Mouse (Mus musculus): ENCODE measurements at regions not wholly inside any gene's neighbourhood (a gene's known extent, or its start where the extent isn't known, plus 50 kb on each side); places are given as distances from the start of the nearest gene placed in this dataset.
"Not testable (repeated sequence)": the region's sequence is repeated elsewhere in the genome, so short reads cannot be mapped to it uniquely, and the experiment has no call there.

GRCm38 (mm10) chr14:101067082-101067481 is 133.0 kb downstream of the Prr30 start:
- DNase-seq, result no peak

DNA sequence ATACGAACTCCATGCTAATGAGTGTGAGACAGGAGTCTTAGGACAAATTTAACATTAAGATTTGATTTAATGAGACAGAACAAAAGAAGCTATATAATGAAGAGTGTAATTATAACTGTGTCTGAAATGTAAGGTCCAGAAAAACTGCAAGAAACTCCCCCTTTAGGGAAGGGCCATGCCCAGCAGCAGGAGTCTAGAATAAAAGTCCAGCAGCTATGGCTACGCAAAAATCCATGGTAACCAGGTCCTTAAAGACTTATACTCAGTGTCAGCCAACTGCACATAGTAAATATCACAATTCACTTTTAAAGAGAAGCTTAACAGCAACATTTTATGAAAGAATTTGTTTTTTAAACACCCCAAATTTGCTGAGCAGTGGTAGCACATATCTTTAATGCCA is 143.3 kb downstream of the Prr30 start:
- no peak for DNase-seq

DNA sequence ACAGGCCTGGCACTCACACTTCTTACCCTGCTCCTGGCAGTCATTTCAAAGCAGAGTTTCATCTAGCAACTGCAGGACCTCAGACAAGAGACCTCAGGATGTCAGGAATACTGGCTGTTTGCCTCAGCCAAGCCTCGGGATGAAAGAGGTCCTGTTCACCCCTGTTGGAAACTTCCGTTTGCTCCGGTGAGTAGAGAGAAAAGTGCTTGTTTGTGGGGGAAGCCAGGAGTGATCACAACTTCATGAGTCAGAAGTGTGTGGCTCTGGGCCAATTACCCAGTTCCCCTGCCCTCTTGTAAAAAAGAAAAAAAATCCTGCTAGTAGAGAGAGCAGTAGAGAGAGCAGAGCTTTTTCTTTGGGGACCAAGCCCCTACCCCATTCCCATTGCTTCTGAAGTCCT is 144.2 kb downstream of the Prr30 start:
- no peak for DNase-seq

GRCm38 (mm10) chr14:101054786-101055185 is 145.3 kb downstream of the Prr30 start:
- no peak for DNase-seq

GRCm38 (mm10) chr14:101052760-101053159 is 147.4 kb downstream of the Prr30 start:
- no peak for DNase-seq

GRCm38 (mm10) chr14:101050212-101050611 is 149.9 kb downstream of the Prr30 start:
- no peak for DNase-seq

DNA sequence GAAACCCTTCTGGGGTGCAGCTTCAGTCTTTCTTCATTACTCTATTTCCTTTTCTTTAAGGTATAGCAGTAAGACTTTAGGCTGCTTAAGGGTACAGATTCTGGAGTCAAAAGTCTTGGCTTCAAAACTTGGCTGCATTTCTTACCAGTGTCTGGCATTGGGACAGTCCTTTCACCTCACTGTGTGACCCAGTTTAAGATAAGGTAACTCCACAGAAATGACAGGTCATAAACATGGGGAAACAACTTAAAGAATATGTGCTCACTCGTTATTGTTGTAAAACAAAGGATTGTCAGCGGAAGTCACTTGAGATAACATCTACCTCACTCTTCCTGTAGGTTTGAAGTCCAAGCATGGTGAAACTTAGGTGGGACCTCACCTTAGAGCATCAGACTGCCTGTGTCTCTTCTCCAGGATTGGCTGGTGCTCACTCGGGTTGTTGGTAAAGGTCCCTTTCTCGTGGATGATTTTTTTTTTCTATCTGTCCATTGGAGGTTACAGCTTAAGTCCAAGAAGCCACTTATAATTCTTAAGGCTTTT is 150.4 kb downstream of the Prr30 start:
- no peak for DNase-seq

- no peak for DNase-seq
Observed at GRCm38 (mm10) chr14:101043494-101043893, 156.6 kb downstream of the Prr30 start.

DNA sequence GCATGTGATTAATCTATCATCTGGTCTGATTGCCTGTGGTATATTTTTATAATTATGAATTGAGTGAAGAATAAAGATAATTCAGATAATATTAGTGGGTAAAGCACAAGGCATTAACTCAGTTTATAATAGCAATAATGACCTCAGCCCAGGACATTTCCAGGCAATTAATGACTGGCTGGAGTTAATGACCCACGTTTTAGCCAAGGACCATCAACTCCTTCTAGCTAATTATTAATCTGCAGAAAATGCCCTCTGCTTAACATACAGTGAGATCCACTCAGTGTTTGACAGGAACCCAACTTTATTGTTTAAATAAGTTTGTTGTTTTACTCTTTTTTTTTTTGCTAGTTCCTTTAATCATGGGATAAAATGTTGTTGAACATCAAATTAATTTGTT is 199.1 kb downstream of the Prr30 start:
- no peak for DNase-seq

GRCm38 (mm10) chr14:100980754-100981153 is 219.4 kb downstream of the Prr30 start:
- no peak for DNase-seq

DNA sequence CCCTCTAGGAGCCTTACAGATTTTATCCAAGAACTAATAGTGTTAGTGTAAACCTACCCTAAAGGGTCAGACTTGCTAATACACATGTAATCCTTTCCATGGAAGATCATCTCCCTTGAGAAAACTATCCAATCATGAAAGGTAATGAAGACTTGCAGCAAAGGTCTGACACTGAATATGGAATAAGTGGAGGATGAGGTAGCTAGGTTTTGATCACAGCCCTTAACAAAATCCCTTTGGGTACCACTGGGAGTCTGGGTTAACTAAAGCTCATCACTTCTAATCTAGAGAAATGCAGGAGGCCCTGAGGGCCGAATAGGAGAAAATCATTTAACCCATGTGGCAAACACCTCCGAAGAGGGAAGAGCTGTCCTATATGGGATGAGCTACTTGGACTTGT is 221.6 kb downstream of the Prr30 start:
- DNase-seq, result no peak

DNA sequence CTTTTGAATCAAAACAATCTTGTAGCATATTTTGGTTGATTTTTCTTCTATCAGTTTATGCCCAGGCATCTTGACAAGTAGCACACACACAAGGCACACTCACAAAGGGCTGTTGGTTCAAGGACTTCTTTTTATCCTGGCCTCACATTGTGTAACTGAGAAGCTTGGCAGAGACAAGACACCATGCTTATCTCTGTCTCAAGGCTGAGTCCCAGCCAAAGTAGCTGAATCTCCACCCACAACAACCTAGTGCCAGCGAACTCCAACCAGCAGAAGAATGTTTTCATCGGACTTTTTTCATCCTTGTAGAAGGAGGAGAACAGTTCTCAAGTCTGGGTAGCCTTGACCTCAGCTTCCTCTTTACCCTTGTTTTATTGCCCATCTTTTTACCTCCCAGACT is 229.2 kb downstream of the Prr30 start:
- no peak for DNase-seq

DNA sequence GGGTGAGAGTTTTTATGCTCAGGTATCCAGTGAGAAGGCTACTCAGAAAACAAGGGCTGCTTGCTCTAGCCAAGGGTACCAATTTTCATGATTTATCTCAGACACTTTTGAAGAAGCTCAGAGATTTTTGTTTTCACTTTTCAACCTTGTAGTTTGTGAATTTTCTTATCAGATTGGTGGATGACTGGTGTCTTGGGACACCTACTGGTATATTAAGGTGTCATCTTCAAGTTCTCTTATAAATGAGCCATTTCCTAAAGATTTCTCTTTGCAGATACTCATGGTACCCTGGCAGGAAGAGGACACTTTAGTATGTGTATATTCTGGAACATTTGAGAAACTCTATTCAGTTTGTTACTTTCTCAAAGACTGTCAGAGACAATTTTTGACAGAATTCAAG is 239.9 kb downstream of the Prr30 start:
- DNase-seq, result no peak

- no peak for DNase-seq
Observed at GRCm38 (mm10) chr14:100955806-100956436, 244.2 kb downstream of the Prr30 start.

DNA sequence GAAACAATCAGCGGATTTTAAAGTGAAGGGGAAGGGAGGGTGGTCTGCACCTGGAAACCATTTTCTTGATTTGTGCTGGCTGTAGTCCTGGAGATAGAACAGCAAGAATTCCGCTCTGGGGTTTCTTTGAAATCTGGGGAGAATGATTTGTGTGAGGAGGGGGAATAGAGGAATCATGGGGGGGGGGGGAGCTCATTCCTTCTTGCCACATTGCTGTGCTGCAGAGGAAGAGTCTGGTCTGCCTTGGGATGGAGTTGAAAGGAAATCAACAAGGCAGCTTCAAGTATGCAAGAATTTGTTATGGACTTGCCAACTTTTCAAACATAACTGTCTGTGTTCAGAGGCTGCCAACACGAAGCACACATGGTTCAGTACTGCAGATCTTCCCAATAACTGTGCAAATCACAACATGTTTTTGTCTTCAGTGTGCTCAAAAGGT is 249.4 kb downstream of the Prr30 start:
- DNase-seq, result no peak

- not testable (repeated sequence) for DNase-seq
Observed at GRCm38 (mm10) chr14:100947625-100948024, 252.5 kb downstream of the Prr30 start.

- DNase-seq, result no peak
Observed at GRCm38 (mm10) chr14:100937358-100937887, 262.7 kb downstream of the Prr30 start.

GRCm38 (mm10) chr14:100934554-100934953 is 265.6 kb downstream of the Prr30 start:
- DNase-seq, result no peak

GRCm38 (mm10) chr14:100924880-100925279 is 275.2 kb downstream of the Prr30 start:
- no peak for DNase-seq

DNA sequence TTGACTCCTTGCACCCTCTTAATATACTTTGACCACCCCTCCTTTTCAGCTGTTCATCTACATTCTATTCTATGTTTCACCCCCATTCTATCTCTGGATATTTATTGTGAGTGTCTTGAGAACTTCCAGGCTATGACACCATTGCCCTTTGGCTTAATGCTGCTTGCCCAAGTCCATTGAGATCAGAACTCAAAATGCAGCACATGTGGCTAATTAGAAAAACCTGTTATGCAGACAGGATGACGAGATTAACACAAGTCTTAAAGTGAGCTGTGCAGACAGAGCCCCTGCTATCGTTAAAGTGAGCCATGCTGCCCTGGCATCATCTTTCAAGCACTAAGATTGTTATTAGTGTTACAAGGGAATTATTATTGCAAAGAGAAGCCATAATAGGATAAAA is 299.9 kb downstream of the Prr30 start:
- no peak for DNase-seq

DNA sequence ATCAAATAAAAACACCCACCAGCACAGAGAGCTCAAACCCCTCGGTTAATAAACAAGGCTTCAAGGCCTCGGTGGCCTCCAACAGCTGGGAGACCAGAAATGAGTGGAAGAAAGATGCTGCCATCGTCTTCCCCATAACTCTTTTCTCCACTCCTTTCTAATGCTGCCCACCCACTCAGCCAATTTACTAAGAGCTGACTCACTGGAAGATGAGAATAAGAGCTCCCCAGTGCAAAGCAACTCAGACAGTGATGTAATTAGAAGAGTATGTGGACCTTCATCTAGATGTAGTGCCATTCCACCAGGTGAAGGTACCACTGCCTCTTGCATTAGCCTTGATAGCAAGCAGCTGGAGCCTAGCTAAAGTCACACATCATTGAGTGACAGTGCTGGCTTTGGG is 301.1 kb downstream of the Prr30 start:
- DNase-seq, result no peak

- no peak for DNase-seq
Observed at GRCm38 (mm10) chr14:100889163-100890157, 310.7 kb downstream of the Prr30 start.

DNA sequence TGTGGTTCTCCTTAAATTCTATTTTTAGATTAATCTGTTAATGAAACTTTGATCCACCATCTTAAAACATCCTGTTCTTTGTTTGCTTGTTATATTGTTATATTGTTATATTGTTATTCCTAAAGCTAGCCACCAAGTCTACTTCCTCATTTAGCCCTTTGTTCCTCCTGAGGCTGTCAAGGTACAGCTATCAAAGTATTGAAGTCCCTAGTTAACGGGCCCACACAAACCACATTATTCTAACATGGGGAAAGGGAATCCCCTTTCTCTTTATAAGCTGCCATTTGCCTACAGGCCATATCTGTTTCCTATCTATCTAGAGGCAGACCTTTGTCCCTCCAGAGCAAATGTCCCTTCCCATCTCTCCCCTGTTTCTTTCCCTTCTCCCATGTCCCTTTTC is 317.0 kb downstream of the Prr30 start:
- DNase-seq, result no peak

GRCm38 (mm10) chr14:100880103-100880502 is 320.0 kb downstream of the Prr30 start:
- DNase-seq, result no peak

Measured in cerebellum, adult 18-20 months (tissue).